Mouse (Mus musculus): ENCODE results near the gene Mapk9.

The Mapk9 gene

DNA sequence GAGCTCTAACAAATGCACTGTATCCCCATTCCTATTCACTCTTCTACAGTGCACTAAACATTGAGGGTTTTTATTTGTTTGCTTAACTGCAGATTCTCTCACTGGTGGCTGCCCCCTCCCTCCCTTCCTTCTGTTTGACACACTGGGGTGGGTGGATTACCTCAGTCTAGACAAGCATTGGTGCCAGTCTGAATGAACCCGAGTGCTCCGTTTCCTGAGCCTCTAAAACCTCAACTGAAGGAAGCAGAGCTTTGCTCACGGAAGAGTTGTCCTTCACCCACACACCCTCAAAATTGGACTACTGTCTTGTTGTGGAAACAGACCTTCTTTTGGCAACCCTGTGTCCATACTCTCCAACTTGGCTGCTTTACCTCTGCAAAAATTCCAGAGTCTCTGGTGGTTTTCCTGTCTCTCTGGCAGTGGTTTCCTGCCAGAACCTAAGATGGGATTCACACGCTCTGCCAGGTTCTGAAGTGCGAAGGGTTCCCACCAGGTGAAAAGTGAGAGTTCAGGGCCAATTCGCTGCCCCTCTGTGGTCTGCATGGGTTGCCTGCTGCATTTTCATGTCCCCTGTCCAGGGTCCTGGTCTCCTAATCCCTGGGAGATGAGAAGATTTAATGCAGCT, 49.5 kb downstream of the Mapk9 start:
- no peak for DNase-seq (ENCODE audit: low spot score)

DNA sequence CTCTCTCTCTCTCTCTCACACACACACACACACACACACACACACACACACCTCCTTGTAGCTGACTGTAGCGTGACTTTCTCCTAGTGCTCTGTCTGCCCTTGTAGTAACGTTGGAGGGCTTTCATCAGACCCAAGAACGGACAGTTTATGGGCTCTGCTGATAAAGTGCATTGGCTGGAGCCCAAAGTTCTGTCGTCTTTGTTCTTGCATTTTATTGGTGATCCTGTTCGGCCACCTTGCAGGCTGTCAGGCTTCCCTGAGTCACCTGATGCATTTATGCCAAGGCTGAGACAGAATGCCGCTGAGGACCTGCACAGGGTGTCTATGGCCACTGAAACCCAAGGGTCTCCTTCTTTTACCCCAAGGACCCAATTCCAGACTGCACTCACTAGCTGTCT, 53.5 kb downstream of the Mapk9 start:
- DNase-seq (ENCODE audit: low spot score) = no peak

DNA sequence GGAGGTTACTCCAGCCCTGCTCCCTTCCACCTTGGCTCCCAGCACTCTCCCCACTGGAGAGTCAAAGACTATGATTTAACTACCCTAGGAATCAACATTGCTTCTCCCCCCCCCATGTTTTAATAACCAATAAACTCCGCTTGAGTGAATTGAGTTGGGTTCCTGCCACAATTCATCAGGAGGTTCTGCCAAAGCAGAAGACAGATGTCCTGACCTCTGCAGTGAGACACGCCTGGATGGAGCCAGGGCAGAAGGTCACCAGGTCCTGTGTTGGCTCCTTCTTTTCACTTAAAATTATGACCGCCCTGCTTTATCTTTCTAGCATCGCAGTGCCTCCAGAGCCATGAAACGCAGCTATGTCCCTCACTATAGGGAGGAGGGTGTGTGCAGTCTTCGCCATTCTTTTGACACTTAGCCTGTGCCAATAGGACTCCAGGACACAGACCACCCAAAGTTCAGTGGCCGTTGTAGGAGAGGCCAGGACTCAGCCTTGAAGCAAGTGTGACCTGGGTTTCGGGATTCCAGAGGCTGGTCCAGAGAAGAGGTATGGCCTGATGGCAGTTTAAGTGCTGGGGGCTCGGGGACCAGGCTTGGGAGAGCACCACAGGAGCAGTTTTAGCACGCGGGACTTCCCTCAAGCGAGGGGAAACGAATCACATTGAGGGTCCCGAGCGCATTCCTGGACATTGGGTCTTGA, 54.6 kb downstream of the Mapk9 start:
- DNase-seq (ENCODE audit: low spot score) = no peak

DNA sequence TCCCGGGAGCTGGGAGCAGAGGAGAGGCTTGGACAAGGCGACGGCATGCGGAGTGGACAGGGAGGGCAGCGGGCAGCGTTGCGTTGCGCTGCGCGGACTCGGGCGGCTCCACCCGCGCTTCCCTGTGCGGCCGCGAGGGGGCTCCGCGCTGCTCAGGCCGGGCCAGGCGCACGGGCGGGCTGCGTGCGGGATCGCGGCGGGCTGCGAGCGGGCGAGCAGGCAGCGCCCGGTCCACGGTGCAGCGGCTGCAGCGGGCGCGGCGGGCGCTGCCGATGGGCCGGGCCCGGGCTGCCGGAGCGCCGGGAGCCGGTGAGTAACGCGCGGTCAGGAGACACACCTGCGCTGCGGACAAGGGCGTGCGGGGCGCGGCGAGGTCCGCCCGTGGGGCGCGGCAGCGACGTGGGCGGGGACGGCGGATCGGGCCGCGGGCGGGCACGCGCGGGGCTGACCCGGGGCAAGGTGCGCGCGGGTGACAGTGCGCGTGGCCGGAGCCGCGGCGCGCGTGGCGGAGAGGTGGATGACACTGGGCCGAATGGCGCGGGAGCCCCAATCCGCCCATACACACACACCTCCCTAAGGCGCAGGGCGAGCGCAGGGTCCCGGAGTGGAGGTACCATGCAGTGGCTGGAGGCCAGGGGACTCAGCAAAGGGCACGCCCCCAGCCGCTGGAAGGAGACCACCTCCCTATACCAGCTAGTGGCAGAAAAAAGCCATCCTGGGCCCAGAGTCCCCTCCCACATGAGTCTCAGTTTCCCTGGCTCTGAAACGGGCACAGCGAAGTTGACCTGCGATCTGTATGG, 55.3 kb downstream of the Mapk9 start, which contains the start of gene Rasgef1c:
Rasgef1c (plus strand) TSS at position 177 of the 800 bp plus-strand sequence.
- peak; percentile 47 for DNase-seq (ENCODE audit: low spot score)

DNA sequence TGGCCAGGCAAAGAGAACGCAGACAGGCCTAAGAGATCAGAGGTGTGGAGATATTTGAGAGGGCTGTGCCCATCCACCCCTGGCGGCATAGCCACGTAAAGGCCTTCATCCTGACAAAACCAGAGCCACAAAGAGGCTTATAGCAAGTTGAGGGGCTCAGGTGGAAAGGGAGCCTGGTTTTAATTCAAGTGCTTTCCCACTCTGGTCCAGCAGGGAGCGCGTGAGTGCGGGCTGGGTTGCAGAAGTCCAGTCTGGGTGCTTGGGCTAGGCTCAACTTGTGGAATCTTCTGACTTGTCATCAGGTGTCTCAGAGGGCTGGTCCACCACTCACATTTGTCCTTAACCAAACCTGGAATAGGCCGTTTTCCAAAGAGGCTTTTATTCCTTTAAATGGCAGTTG, 56.8 kb downstream of the Mapk9 start:
- DNase-seq (ENCODE audit: low spot score) = peak; percentile 53

DNA sequence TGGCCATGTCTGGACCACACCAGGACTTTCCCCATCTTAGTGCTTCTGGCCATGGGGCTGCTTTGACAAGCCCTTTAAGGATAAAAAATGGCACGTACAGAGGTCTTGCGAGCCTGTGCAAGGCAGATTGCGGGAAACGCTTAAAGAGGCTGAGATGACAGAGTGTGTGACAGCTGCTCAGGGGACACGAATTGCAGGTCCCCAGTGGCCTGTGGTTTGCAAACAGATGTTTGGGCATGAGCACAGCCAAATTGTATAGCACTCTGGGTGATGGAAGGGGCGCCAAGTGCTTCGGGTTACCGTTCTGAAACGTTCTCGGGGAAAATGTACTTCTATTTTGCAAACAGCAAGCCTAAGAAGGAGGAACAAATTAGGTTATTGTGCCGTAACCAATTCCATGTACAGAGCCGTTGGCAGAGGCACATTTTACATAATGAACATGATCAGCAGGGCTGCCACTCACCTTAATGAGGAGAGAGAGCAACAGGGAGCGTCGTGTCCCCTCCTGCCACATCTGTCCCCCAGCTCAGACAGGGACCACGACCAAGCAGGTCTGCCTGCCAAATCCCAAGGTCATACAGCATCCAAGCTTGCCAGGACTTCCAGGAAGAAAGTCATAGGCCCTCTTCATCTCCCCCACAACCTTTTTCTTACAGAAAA, 72.1 kb downstream of the Mapk9 start:
- DNase-seq (ENCODE audit: low spot score) = no peak

DNA sequence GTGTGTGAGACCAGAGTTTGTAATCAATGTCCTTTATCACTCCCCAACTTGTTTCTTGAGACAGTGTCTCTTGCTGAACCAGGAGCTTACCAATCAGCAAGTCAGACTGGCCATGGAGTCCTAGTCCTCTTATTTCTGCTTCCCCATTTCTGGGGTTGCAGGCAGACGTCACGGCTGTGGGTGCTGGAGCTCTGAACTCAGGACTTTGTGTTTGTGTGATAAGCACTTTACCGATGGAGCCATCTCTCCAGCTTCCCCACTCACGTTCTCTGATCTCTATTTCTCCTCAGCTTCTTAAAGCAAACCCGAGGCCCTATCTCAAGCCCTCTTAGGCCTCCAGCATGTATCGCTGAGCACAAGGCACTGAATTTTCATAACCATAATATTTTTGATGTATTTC, 72.8 kb downstream of the Mapk9 start:
- no peak for DNase-seq (ENCODE audit: low spot score)

DNA sequence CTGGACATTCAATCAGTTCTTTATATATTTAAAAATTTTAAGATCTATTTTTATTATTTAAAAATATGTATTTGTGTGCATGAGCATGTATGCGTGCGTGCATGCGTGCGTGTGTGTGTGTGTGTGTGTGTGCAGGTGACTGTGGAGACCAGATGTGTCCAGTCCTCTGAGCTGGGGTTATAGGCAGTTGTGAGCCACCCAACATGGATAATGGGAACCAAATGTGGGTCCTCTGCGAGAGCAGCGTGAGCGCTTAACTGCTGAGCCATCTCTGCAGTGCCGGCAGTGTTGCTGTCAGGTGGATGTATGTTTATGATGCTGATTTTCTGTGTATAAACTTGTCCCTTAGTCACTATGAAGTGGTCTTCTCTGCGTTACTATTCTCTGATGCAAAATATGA, 77.0 kb downstream of the Mapk9 start:
- no peak for DNase-seq (ENCODE audit: low spot score)

DNA sequence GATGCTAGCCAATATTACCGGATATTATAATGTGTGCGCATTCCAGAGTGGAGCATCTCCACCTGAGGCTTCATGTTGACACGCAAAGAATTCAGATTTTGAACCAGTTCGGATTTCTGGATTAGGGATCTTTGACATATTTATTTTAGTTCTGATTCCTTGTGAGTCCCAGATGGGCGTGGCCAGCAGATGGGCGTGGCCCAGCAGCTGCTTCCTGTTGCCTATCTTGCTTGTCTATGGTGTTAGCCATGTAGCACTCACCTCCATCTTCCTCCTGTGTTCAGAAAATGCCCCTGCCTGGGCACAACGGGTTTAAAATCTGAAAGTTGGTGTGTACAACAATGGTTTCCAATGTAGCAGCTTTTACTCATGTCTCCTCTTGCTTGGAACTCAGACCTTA, 79.6 kb downstream of the Mapk9 start:
- no peak for DNase-seq (ENCODE audit: low spot score)

DNA sequence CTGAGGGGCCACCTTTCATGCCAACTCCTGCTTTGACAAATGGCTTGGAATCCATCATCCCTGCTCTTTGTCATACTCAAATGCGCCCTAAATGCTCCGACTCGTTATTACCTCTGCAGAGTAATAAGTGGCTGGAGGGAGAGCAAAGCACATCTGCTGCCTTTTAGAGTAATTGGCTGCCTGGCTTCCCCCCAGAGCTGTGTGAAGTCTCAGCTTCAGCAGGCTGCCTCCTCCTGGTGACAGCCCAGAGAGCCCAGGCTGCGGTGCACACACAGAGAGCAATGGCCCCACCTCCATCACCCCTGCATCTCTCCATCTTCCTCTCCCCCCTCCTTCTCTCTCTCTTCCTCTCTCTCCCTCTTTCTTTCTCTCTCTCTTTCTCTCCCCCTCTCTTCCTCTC, 80.6 kb downstream of the Mapk9 start:
- no peak for DNase-seq (ENCODE audit: low spot score)

DNA sequence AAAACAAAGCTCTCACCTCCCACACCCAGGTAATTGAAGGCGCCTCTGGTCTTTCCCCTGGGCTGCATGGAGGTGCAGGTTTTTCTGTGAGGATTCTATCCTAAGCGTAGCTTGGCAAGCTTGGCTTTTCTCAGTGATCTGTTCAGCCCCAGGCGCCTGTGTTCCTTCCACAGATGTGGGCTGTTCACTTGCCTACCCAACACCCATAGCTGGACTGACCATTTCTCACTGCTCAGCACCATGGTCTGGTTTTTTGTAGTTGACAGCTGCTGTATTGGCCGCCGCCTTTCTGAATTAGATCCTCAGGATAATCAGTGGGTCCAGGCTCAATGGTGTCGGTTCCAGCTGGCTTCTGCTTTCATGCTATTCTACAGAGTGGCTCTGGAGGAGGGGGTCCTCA, 81.1 kb downstream of the Mapk9 start:
- DNase-seq (ENCODE audit: low spot score) = no peak

DNA sequence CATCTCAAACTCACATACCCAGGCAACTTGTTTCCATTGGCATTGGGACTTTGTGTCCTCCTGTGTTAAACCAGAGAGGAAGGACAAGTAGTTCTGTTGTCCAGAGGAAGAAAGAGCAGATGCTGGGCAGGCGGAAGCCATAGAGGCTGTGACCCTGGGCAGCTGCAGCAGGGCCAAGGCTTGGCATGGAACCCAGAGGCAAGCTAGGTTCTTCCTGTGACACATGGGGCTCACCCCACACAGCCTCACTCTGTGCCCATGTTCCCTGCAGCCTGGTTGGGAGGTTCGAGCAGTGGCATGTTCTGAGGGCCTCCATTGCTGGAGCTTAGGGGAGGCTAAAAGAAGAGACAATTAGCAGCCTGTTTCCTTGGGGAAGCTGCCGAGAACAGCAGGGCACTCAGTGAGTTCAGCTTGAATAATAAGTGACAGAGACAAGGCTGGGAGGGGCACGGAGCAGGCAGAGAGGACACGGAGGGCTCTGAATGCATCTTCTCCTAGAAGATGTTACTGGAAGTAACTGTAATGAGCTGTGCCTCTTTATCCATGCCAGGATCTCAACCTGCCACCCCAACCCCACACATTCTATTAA, 84.6 kb downstream of the Mapk9 start:
- DNase-seq (ENCODE audit: low spot score) = peak; percentile 24

DNA sequence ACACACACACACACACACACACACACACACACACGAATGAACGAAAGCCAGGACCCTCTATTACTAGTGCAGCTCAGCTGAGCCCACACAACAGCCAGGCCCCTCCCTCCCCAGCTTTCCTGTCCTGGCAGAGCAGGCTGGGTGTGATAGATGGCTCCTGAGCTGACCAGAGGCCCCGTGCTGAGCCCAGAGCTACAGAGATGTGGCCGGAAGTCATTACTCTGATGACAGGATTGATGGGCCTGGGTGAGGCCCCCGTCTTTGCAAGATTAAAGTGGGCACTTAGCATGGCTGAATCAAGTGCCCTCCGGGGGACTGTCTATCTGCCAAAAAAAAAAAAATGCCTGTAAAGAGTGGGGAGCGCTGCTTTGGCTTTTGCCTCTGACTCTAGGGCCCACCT, 85.3 kb downstream of the Mapk9 start:
- no peak for DNase-seq (ENCODE audit: low spot score)

DNA sequence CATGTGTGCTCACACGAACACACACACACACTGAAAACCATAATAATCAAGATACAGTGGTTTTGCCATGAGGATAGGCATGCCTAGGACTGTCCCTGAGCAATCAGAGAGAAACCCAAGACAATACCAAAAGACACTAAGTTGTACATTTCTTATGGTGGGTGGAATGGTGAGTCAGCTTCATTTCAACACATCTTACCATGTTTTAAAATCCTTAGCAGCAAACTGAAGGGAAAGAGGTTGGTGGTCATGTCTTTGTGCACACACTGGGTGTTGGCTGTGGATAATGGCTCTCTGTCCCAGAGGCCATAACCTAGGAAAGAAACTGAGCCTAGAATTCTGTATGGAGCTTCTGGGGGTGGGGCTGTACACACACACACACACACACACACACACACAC, 87.3 kb downstream of the Mapk9 start:
- DNase-seq (ENCODE audit: low spot score) = no peak

DNA sequence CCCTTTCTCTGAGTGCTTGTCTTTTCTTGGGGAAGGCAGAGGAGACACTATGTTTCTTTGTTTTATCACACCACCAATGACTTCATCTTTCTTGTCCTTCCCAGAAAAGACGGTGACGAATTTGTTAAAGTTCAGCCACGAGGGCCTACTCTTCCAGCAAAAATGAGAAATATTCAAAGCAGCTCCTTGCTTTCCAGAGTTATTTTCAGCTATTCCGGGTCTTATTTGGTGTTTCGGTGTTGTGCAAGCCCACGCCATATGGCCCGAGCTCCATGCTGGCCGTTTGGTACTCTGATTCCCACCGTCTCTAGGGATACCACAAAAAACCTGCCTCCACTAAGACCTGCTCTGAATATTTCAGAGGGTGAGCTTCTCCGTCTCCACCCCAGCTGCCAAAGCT, 87.8 kb downstream of the Mapk9 start:
- DNase-seq (ENCODE audit: low spot score) = peak; percentile 21

Measured in testis, postnatal 14 days (tissue).